Mouse (Mus musculus): ENCODE data around the gene Ppp1r3f. TPM values are rescaled to one million over a fixed set of nuclear protein-coding genes. Genes with fewer than 3 reads are reported as not detected.

Ppp1r3f gene
- polyA plus RNA-seq, 1 experiment, result 0.10 TPM

- no peaks in the 10 kb centered on the region; the same call in 1 of the 2 replicates for H3K36me3 ChIP-seq (ENCODE audit: control insufficient read depth)
- H3K4me1 ChIP-seq (ENCODE audit: control insufficient read depth), result peaks cover 39% of the 10 kb centered on the region
- H3K27me3 ChIP-seq (ENCODE audit: control insufficient read depth), result no peaks in the 10 kb centered on the region
- H3K4me3 ChIP-seq (replicated peaks), result no peak overlapping the region
- TF ChIP-seq GATA1 (IDR thresholded peaks at IDR 0.05; ENCODE audit: low read length), result no peak
- no peak for TF ChIP-seq TAL1 (IDR thresholded peaks at IDR 0.05; ENCODE audit: low read length)
- peaks cover 10% of the 10 kb centered on the region for H3K9me3 ChIP-seq (ENCODE audit: control insufficient read depth, low read length)
These were observed 3.5 kb downstream of the Ppp1r3f start for GRCm38 (mm10) chrX:7570481-7571175.

GRCm38 (mm10) chrX:7567491-7567890, 6.6 kb downstream of the Ppp1r3f start:
- Histone ChIP-seq H3K9me3 (ENCODE audit: control insufficient read depth, low read length) (no peaks in the 10 kb centered on the region), H3K36me3 (ENCODE audit: control insufficient read depth) (no peaks in the 10 kb centered on the region; the same call in 1 of the 2 replicates), H3K27me3 (ENCODE audit: control insufficient read depth) (no peaks in the 10 kb centered on the region), H3K4me1 (ENCODE audit: control insufficient read depth) (peaks cover 14% of the 10 kb centered on the region), H3K4me3 (replicated peaks) (no peak overlapping the region)
- TF ChIP-seq GATA1 (IDR thresholded peaks at IDR 0.05; ENCODE audit: low read length) (no peak), TAL1 (IDR thresholded peaks at IDR 0.05; ENCODE audit: low read length) (no peak)

GRCm38 (mm10) chrX:7566352-7566751, 7.7 kb downstream of the Ppp1r3f start:
- no peaks in the 10 kb centered on the region for H3K9me3 ChIP-seq (ENCODE audit: control insufficient read depth, low read length)
- H3K4me3 ChIP-seq (replicated peaks), result no peak overlapping the region
- TF ChIP-seq GATA1 (IDR thresholded peaks at IDR 0.05; ENCODE audit: low read length) (no peak), TAL1 (IDR thresholded peaks at IDR 0.05; ENCODE audit: low read length) (no peak)
- H3K36me3 ChIP-seq (ENCODE audit: control insufficient read depth), result no peaks in the 10 kb centered on the region; the same call in 1 of the 2 replicates
- H3K27me3 ChIP-seq (ENCODE audit: control insufficient read depth), result no peaks in the 10 kb centered on the region
- H3K4me1 ChIP-seq (ENCODE audit: control insufficient read depth), result peaks cover 3% of the 10 kb centered on the region

GRCm38 (mm10) chrX:7563076-7563475, 11.0 kb downstream of the Ppp1r3f start:
- Histone ChIP-seq H3K4me3 (replicated peaks) (no peak overlapping the region), H3K9me3 (ENCODE audit: control insufficient read depth, low read length) (no peaks in the 10 kb centered on the region), H3K4me1 (ENCODE audit: control insufficient read depth) (no peaks in the 10 kb centered on the region; the same call in 1 of the 2 replicates), H3K27me3 (ENCODE audit: control insufficient read depth) (no peaks in the 10 kb centered on the region), H3K36me3 (ENCODE audit: control insufficient read depth) (no peaks in the 10 kb centered on the region)
- TF ChIP-seq TAL1 (IDR thresholded peaks at IDR 0.05; ENCODE audit: low read length) (no peak), GATA1 (IDR thresholded peaks at IDR 0.05; ENCODE audit: low read length) (no peak)

- Histone ChIP-seq H3K4me1 (ENCODE audit: control insufficient read depth) (no peaks in the 10 kb centered on the region), H3K9me3 (ENCODE audit: control insufficient read depth, low read length) (no peaks in the 10 kb centered on the region), H3K27me3 (ENCODE audit: control insufficient read depth) (no peaks in the 10 kb centered on the region), H3K36me3 (ENCODE audit: control insufficient read depth) (no peaks in the 10 kb centered on the region), H3K4me3 (replicated peaks) (no peak overlapping the region)
- TF ChIP-seq GATA1 (IDR thresholded peaks at IDR 0.05; ENCODE audit: low read length), result no peak
- no peak for TF ChIP-seq TAL1 (IDR thresholded peaks at IDR 0.05; ENCODE audit: low read length)
These were observed 20.6 kb downstream of the Ppp1r3f start for GRCm38 (mm10) chrX:7553474-7553873.

- H3K4me3 ChIP-seq (replicated peaks), result no peak overlapping the region
- H3K4me1 ChIP-seq (ENCODE audit: control insufficient read depth), result no peaks in the 10 kb centered on the region
- H3K36me3 ChIP-seq (ENCODE audit: control insufficient read depth), result no peaks in the 10 kb centered on the region
- TF ChIP-seq TAL1 (IDR thresholded peaks at IDR 0.05; ENCODE audit: low read length), result no peak
- TF ChIP-seq GATA1 (IDR thresholded peaks at IDR 0.05; ENCODE audit: low read length), result no peak
- H3K27me3 ChIP-seq (ENCODE audit: control insufficient read depth), result no peaks in the 10 kb centered on the region
- no peaks in the 10 kb centered on the region for H3K9me3 ChIP-seq (ENCODE audit: control insufficient read depth, low read length)
These were observed 49.1 kb downstream of the Ppp1r3f start for GRCm38 (mm10) chrX:7524961-7525360.

Other genes starting within 250 kb of the Ppp1r3f start
- gene Usp27x, start 198.5 kb downstream of the Ppp1r3f start, polyA plus RNA-seq (2012), result not detected in 2 replicates
- 0.07 TPM in 1 of 2 replicates, not detected in the other for gene Foxp3, start 639 bp downstream of the Ppp1r3f start, polyA plus RNA-seq (2012)
- gene Ccdc22, start 31.2 kb upstream of the Ppp1r3f start, polyA plus RNA-seq (2012), result 2.8 and 3.4 TPM in 2 replicates
- gene Cacna1f, start 32.8 kb upstream of the Ppp1r3f start, polyA plus RNA-seq (2012), result 0.01 TPM in 1 of 2 replicates, not detected in the other
- gene Syp, start 64.2 kb upstream of the Ppp1r3f start, polyA plus RNA-seq (2012), result 0.04 and 0.08 TPM in 2 replicates
- 0.03 TPM in 2 replicates for gene Prickle3, start 83.0 kb upstream of the Ppp1r3f start, polyA plus RNA-seq (2012)
- 0.28 and 1.5 TPM in 2 replicates for gene Plp2, start 97.1 kb upstream of the Ppp1r3f start, polyA plus RNA-seq (2012)
- not detected in 2 replicates for gene Magix, start 107.0 kb upstream of the Ppp1r3f start, polyA plus RNA-seq (2012)
- 0.19 and 0.22 TPM in 2 replicates for gene Gpkow, start 122.8 kb upstream of the Ppp1r3f start, polyA plus RNA-seq (2012)
- gene Wdr45, start 140.1 kb upstream of the Ppp1r3f start, polyA plus RNA-seq (2012), result 4.2 and 5.1 TPM in 2 replicates
- gene Gm45208, start 148.0 kb upstream of the Ppp1r3f start, polyA plus RNA-seq (2012), result 0.46 and 0.51 TPM in 2 replicates
- gene Praf2, start 154.2 kb upstream of the Ppp1r3f start, polyA plus RNA-seq (2012), result 0.30 and 0.59 TPM in 2 replicates
- gene Ccdc120, start 176.6 kb upstream of the Ppp1r3f start, polyA plus RNA-seq (2012), result 0.02 and 0.11 TPM in 2 replicates
- 1.7 and 1.8 TPM in 2 replicates for gene Tfe3, start 188.3 kb upstream of the Ppp1r3f start, polyA plus RNA-seq (2012)
- gene Gripap1, start 215.5 kb upstream of the Ppp1r3f start, polyA plus RNA-seq (2012), result 3.5 and 4.8 TPM in 2 replicates
- 0.03 TPM in 2 replicates for gene Kcnd1, start 248.0 kb upstream of the Ppp1r3f start, polyA plus RNA-seq (2012)